Mouse (Mus musculus) hindbrain, postnatal 0 days (tissue): Measurements from ENCODE around the gene Myo9a. TPM values are rescaled to one million over a fixed set of nuclear protein-coding genes. Genes with fewer than 3 reads are reported as not detected.
"Not testable (repeated sequence)": the region's sequence is repeated elsewhere in the genome, so short reads cannot be mapped to it uniquely, and the experiment has no call there.

ENCODE experiments used
- ATAC-seq: fragments of 200-750 bp; cut with Nextera tagmentation; 2 replicates; pipeline ENCODE4 v1.8.0; 2017; ENCODE audit warnings: mild to moderate bottlenecking, moderate TSS enrichment, moderate library complexity
- DNase-seq: peaks from one replicate; pipeline ENCODE4 v3.0.0-alpha.2; 2015; ENCODE audit warnings: low spot score
- H3K27ac ChIP-seq: fragments of 300-500 bp; sonication (generic); 2 replicates; pipeline ENCODE4 v1.5.1; 2014; ENCODE audit warnings: mild to moderate bottlenecking
- H3K27me3 ChIP-seq: fragments of 300-500 bp; sonication (generic); 2 replicates; pipeline ENCODE4 v1.6.1; 2014; ENCODE audit warnings: low read length, mixed read lengths; ENCODE audit not compliant: insufficient read depth
- H3K36me3 ChIP-seq: fragments of 300-500 bp; sonication (generic); 2 replicates; pipeline ENCODE4 v1.6.1; 2014; ENCODE audit warnings: low read length, mixed read lengths; ENCODE audit not compliant: insufficient read depth
- H3K4me1 ChIP-seq: fragments of 300-500 bp; sonication (generic); 2 replicates; pipeline ENCODE4 v1.6.1; 2014; ENCODE audit warnings: antibody characterized with exemption, low read length, mixed read lengths; ENCODE audit not compliant: insufficient read depth
- H3K4me2 ChIP-seq: fragments of 300-500 bp; sonication (generic); 2 replicates; pipeline ENCODE4 v1.6.1; 2014; ENCODE audit warnings: low read depth, mild to moderate bottlenecking, low read length, moderate library complexity, mixed read lengths
- H3K4me3 ChIP-seq: fragments of 300-500 bp; sonication (generic); 2 replicates; pipeline ENCODE4 v1.5.1; 2014; ENCODE audit warnings: low read length
- H3K9ac ChIP-seq: fragments of 300-500 bp; sonication (generic); replicated peaks from 2 replicates; pipeline ENCODE4 v1.6.1; 2014; ENCODE audit warnings: mild to moderate bottlenecking, low read length, moderate library complexity, mixed read lengths
- H3K9me3 ChIP-seq: fragments of 300-500 bp; sonication (generic); 2 replicates; pipeline ENCODE4 v1.6.1; 2016; ENCODE audit warnings: low read length, mixed read lengths
- CTCF ChIP-seq: IDR thresholded peaks from 2 replicates; pipeline ENCODE4 v1.5.1; 2016; ENCODE audit warnings: antibody characterized with exemption, control low read depth, low read depth
- WGBS: fragments of 180-500 bp; shearing (Covaris S2); extraction: QIAGEN DNeasy Blood & Tissue Kit; methylation state at CpG from one replicate; pipeline ENCODE4 v1.1.7; 2014; 5-methylcytosine and 5-hydroxymethylcytosine counted together
- polyA plus RNA-seq: library from polyadenylated mRNA; unstranded; fragments of >200 nt; fragmentation: Nextera tagmentation; extraction: Ambion mirVana; gene quantifications from 2 replicates; pipeline ENCODE4 v1.2.1, GENCODE M21; 2015
- total RNA-seq: library from RNA; depleted of rRNA; stranded (reverse); fragments of >200 nt; gene quantifications from 2 replicates; pipeline ENCODE4 v1.2.3, GENCODE M21; 2014

Gene Myo9a
- total and polyA plus RNA-seq, 2 experiments from 2014 or later = 15.4 to 25.0 TPM

GRCm38 (mm10) chr9:59955199-59955598 is 204.5 kb downstream of the Myo9a start:
- no peak overlapping the region for H3K4me2 ChIP-seq
- no peaks in the 10 kb centered on the region for H3K36me3 ChIP-seq
- no peaks in the 10 kb centered on the region for H3K9me3 ChIP-seq
- 55% methylated on average over 3 of the region's 3 CpGs for WGBS
- ATAC-seq = no peak
- TF ChIP-seq CTCF = no peak
- H3K27me3 ChIP-seq = no peaks in the 10 kb centered on the region
- H3K4me3 ChIP-seq = no peak overlapping the region
- no peak for DNase-seq
- H3K9ac ChIP-seq = no peak overlapping the region
- H3K27ac ChIP-seq = no peak overlapping the region
- H3K4me1 ChIP-seq = 0 out of 2 replicates have a peak, but pooled peaks cover 4% of the 10 kb centered on the region

- ATAC-seq (no peak), DNase-seq (peak; percentile 24)
- Histone ChIP-seq H3K27me3 (no peaks in the 10 kb centered on the region), H3K9ac (no peak overlapping the region), H3K4me3 (no peak overlapping the region), H3K4me2 (no peak overlapping the region), H3K9me3 (no peaks in the 10 kb centered on the region), H3K36me3 (no peaks in the 10 kb centered on the region), H3K27ac (no peak overlapping the region), H3K4me1 (0 out of 2 replicates have a peak, but pooled peaks cover 4% of the 10 kb centered on the region)
- TF ChIP-seq CTCF = no peak
- WGBS = 54% methylated on average over 6 of the region's 6 CpGs
These were observed 205.0 kb downstream of the Myo9a start for GRCm38 (mm10) chr9:59955692-59956091.

- Histone ChIP-seq H3K27me3 (no peaks in the 10 kb centered on the region), H3K27ac (no peak overlapping the region), H3K4me2 (no peak overlapping the region), H3K9me3 (no peaks in the 10 kb centered on the region), H3K4me3 (no peak overlapping the region), H3K36me3 (no peaks in the 10 kb centered on the region), H3K9ac (no peak overlapping the region), H3K4me1 (0 out of 2 replicates have a peak, but pooled peaks cover 4% of the 10 kb centered on the region)
- 50% methylated on average over 6 of the region's 6 CpGs for WGBS
- TF ChIP-seq CTCF = no peak
- DNase-seq (no peak), ATAC-seq (no peak)
These were observed 205.8 kb downstream of the Myo9a start for GRCm38 (mm10) chr9:59956496-59956895.

- 80% methylated on average over 1 of the region's 1 CpGs for WGBS
- not testable (repeated sequence) for H3K36me3 ChIP-seq, DNase-seq
These were observed 207.4 kb downstream of the Myo9a start for GRCm38 (mm10) chr9:59958115-59958514.

GRCm38 (mm10) chr9:59959276-59959675 is 208.6 kb downstream of the Myo9a start:
- Histone ChIP-seq H3K9me3 (no peaks in the 10 kb centered on the region), H3K4me1 (0 out of 2 replicates have a peak, but pooled peaks cover 4% of the 10 kb centered on the region), H3K36me3 (no peaks in the 10 kb centered on the region), H3K9ac (no peak overlapping the region), H3K4me2 (no peak overlapping the region), H3K27ac (no peak overlapping the region), H3K4me3 (no peak overlapping the region), H3K27me3 (no peaks in the 10 kb centered on the region)
- peak; percentile 93 for TF ChIP-seq CTCF
- 3% methylated on average over 8 of the region's 8 CpGs for WGBS
- ATAC-seq = peak; percentile 90
- DNase-seq = peak; percentile 94

More at GRCm38 (mm10) chr9:59958115-59958514, 207.4 kb downstream of the Myo9a start:
- not testable (repeated sequence) for H3K9me3 ChIP-seq, H3K9ac ChIP-seq, H3K4me2 ChIP-seq, H3K4me1 ChIP-seq, ATAC-seq, H3K4me3 ChIP-seq, H3K27ac ChIP-seq, H3K27me3 ChIP-seq

- H3K4me2 ChIP-seq = no peak within 1 kb of the TSS
- no peak for TF ChIP-seq CTCF
- WGBS = 86% methylated on average over 10 of the region's 10 CpGs
- no peak within 1 kb of the TSS for H3K27ac ChIP-seq
- no peaks in the 10 kb centered on the region for H3K36me3 ChIP-seq
- DNase-seq = no peak
- no peak for ATAC-seq
- no peaks in the 10 kb centered on the region for H3K27me3 ChIP-seq
- H3K9me3 ChIP-seq = no peaks in the 10 kb centered on the region
- H3K9ac ChIP-seq = no peak within 1 kb of the TSS
- H3K4me3 ChIP-seq = no peak within 1 kb of the TSS
- H3K4me1 ChIP-seq = 0 out of 2 replicates have a peak, but pooled peaks cover 4% of the 10 kb centered on the region
These were observed 209.9 kb downstream of the Myo9a start, which contains the start of gene Nr2e3 for GRCm38 (mm10) chr9:59960559-59960958. Gene Nr2e3 (minus strand): TSS chr9:59960659.

- no peak overlapping the region for H3K4me3 ChIP-seq
- H3K36me3 ChIP-seq = no peaks in the 10 kb centered on the region
- 57% methylated on average over 14 of the region's 14 CpGs for WGBS
- no peaks in the 10 kb centered on the region for H3K27me3 ChIP-seq
- TF ChIP-seq CTCF = no peak
- no peak overlapping the region for H3K4me2 ChIP-seq
- ATAC-seq (no peak), DNase-seq (no peak)
- H3K27ac ChIP-seq = no peak overlapping the region
- no peak overlapping the region for H3K9ac ChIP-seq
- no peaks in the 10 kb centered on the region for H3K4me1 ChIP-seq
- no peaks in the 10 kb centered on the region for H3K9me3 ChIP-seq
These were observed 210.7 kb downstream of the Myo9a start for GRCm38 (mm10) chr9:59961201-59961955.
